Mouse (Mus musculus) ES-Bruce4 (cell line): ENCODE data around the gene Ubn1.

Source experiments
- CTCF ChIP-seq: IDR thresholded peaks from one replicate; pipeline ENCODE4 v1.8.1; 2011; ENCODE audit warnings: low read depth, low read length
- EP300 ChIP-seq: IDR thresholded peaks from 2 replicates; pipeline ENCODE4 v1.6.1; 2011; ENCODE audit warnings: low read depth, low read length; ENCODE audit not compliant: insufficient read depth
- POLR2A ChIP-seq: IDR thresholded peaks from one replicate; pipeline ENCODE4 v1.8.1; 2011; ENCODE audit warnings: low read length; ENCODE audit not compliant: insufficient read depth

DNA sequence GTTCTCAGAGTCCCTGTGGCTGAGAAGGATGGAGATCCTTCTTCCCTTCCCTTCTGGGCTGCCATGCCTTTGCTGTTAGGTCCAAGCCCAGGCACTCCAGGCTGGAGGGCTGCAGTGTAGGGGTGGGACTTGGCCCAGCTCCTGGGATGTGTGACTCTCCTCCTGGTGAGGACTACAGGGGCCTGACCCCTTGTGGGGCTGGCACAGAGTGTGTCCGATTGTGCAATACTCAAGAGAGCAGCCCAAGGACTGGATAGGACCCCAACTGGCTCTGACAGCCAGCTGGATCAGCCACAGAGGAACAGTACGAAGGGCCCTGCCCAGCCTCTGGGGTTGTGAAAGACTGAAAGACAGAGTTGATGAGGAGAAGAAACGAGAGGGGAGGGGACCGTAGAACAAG, 80.9 kb downstream of the Ubn1 start:
- TF ChIP-seq CTCF (no peak), EP300 (no peak), POLR2A (no peak)
